Mouse (Mus musculus) liver, adult (tissue): ENCODE measurements around the gene Ccm2.

Experiments
- GATA4 ChIP-seq: IDR thresholded peaks from 2 replicates; pipeline ENCODE4 v1.6.1; 2014; ENCODE audit warnings: mild to moderate bottlenecking, low read length; ENCODE audit not compliant: insufficient replicate concordance

Gene Ccm2

GRCm38 (mm10) chr11:6638537-6638936 lies 91.8 kb downstream of the Ccm2 start, which contains the start of gene Wap:
TSS of gene Wap (minus strand) at chr11:6638637.
- TF ChIP-seq GATA4: no peak

GRCm38 (mm10) chr11:6639072-6639471 lies 92.4 kb downstream of the Ccm2 start:
- no peak for TF ChIP-seq GATA4

- no peak for TF ChIP-seq GATA4
Measured at GRCm38 (mm10) chr11:6644566-6644965, 97.9 kb downstream of the Ccm2 start.
